Mouse (Mus musculus): ENCODE measurements at regions not wholly inside any gene's neighbourhood (a gene's known extent, or its start where the extent isn't known, plus 50 kb on each side); places are given as distances from the start of the nearest gene placed in this dataset.
A peak's percentile ranks its signal among the peaks of the same experiment; 100 is the strongest.
"Not testable (repeated sequence)": the region's sequence is repeated elsewhere in the genome, so short reads cannot be mapped to it uniquely, and the experiment has no call there.

- intact Hi-C loops (cut with DNase I) = no loop called here
- no peak for DNase-seq
These were observed 284.0 kb downstream of the Rapgef2 start for GRCm38 (mm10) chr3:79002173-79002848.

- intact Hi-C loops (cut with DNase I) = no loop called here
These were observed 284.6 kb downstream of the Rapgef2 start for GRCm38 (mm10) chr3:79001754-79002153.

GRCm38 (mm10) chr3:79000293-79000692 lies 286.0 kb downstream of the Rapgef2 start:
- intact Hi-C loops (cut with DNase I) = no loop called here
- DNase-seq = no peak

More at GRCm38 (mm10) chr3:79001754-79002153, 284.6 kb downstream of the Rapgef2 start:
- no peak for DNase-seq

DNA sequence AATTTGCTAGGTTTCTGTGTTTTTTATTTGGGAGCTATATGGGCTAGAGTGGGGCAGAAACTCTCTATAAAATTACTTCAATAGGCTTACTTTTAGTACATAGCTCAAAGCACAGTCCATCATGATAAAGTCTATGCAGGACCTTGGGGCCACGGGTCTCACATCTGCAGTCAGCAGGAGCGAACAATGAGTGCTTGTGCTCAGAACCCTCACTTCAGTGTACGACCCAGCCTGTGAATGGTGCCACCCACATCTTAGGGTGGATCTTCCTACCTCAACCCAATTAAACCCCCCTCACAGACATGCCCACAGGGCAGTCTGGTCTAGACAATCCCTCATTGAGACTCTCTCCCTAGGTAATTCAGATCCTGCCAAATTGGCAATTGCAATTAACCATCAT lies 286.5 kb downstream of the Rapgef2 start:
- intact Hi-C loops (cut with DNase I) = no loop called here
- DNase-seq = no peak

DNA sequence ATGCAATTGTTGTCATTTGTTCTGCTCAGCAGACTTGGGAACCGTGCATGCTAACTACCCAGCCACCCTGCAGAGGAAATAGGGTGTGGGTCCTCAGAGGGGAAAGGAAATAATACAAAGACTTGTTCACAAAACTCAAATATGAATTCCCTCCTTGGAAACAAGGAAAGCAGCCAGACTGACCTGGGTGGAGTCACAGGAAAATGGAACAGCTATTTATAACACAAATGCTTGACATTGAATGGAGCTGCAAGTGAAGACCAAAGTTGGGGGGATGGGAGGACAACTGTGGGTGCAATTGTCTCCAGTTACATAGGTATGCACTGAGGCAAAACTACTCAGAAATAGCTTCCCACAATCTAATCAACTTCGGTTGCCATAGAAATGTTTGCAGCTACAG lies 298.2 kb downstream of the Rapgef2 start:
- peak; percentile 48 to 52 for DNase-seq
- intact Hi-C loops (cut with DNase I) = no loop called here

- intact Hi-C loops (cut with DNase I) = no loop called here
- no peak for DNase-seq
These were observed 299.6 kb downstream of the Rapgef2 start for GRCm38 (mm10) chr3:78986726-78987125.

DNA sequence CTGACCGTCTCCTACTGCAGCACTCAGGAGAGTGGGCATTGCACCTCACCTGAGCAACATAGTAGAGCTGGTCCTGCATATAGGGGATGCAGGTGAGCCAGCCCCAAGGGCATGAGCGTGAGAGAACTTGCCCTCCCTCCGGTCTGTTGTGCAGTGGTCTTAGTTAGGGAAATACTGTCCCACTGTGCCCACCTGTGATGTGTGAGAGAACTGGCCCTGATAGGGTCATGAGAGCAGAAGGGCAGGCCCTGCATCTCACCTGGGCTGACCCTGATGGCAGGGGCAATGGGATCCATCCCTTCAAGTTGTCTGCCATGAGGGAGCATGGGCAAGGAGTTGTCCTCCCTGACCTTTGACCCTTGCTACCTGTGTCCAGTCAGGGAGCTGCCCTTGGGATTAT lies 305.3 kb downstream of the Rapgef2 start:
- intact Hi-C loops (cut with DNase I) = no loop called here
- no peak for DNase-seq

- intact Hi-C loops (cut with DNase I) = no loop called here
- DNase-seq = no peak
These were observed 307.5 kb downstream of the Rapgef2 start for GRCm38 (mm10) chr3:78978781-78979180.

DNA sequence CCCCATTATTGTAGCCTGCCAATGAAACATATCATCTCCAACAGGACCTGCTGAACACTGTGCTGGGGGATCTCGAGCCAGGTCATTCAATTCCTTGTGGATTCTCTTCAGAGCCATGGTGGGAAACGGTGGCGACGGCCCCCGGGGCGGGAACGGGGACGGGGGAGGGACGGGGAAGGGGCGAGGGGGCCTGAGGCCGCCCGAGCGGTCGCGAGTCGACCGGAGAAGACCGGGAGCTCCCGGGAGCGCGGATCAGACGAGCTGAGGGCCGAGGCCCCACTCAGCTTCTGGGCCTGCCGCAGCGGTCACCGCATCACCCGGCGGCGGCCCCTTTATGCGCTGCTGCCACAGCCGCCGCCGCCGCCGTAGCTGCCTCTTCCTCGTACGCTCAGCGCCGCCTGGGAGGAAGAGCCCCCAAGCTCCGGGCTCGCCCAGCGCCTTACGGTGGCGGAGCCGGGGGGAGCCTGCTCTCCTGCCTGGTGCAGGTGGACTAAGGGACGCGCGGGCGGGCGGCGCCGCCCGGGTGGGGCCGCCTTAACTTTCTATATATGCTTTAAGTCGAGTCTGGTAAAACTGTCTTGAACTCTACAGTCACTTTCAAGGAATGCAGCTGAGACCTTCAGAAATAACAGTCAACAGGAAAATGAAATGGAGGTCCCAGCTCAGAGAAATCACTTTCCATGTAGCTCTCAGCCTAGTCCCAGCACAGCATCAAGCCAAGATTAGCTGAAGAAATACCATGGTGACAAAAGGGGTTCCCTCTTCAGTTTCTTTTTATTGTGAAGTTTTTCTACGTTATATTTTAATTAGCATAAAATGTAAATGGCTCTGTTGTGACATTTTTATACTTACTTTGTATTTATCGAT lies 319.4 kb downstream of the Rapgef2 start:
- intact Hi-C loops (cut with DNase I) = not testable (repeated sequence)

DNA sequence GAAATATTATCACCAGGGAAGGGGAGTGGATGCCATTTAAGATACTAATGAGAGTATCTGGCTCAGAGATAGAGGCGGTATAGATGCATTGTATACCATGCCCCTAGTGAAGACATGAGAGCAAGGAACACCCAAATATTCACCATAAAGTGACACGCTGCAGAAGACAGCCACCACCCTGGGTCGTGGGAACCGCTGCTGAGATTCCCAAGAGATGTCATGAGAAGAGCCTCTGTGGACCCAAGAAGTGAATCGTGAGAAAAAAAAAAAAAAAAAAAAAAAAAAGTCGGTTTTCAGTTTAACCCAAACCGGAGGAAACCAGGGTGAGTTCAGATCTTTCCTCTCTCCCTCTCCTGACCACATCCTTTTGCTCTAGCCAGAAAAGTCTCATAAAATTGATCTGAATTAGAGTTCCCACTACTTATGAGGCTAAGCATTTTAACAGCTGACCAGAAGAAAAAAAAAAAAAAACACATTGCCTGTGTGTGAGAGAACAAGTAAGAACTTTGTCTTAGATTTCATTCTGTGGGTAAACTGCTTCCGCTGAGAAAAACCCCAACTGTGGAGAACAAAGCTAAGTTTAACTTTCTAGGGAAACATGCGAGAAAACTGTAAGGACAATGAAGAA lies 322.0 kb downstream of the Rapgef2 start:
- intact Hi-C loops (cut with DNase I) = loop anchor here (5.0 kb wide), 2 partner anchors 63 to 623 kb away; no protein-coding TSS in a partner anchor
- DNase-seq = no peak

More for the DNA sequence above, 319.4 kb downstream of the Rapgef2 start:
- peak; percentile 32 to 35 for DNase-seq

DNA sequence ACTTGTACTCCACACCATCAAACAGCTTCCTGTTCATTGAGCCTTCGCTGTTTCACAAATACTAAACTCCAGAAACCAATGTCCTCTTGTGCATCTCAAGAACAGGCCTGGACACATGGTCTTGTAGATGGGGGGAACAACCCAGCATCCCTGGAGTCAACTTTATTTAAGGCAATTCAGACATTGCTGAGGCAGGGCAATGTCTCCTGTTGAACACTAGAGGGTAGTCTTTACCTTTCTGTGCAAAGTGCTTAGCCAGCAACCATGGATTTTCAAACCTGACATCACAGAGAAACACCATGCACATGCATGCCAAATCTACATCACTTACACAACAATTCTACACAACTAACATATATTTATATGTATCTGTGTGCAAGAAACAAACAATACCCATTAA lies 327.5 kb downstream of the Rapgef2 start:
- DNase-seq = peak; percentile 31 to 45
- intact Hi-C loops (cut with DNase I) = loop anchor here (1.0 to 10.0 kb wide), 4 partner anchors 240 to 856 kb away; partner anchors contain the start of gene Rapgef2

DNA sequence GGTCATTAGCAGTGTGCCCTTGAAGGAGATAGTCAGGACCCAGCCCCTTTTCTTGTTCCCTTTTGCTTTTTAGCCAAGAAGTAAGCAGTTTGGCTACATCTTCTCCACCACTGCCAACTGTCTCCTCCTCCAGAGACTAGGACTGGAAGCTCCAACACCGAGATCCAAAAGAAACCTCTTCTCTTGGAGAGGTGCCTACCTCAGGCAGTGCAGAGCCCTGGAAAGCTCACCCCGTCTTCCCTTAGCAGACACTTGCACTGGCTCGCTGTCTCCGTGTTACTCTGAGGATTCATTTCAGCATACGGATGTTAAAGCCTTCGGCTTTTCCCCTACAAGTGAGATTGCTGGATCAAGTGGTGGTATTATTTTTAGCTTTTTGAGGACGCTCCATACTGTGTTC lies 331.0 kb downstream of the Rapgef2 start:
- DNase-seq = no peak
- intact Hi-C loops (cut with DNase I) = loop anchor here (5.0 to 10.0 kb wide), 3 partner anchors 332 to 859 kb away; partner anchors contain the start of gene Rapgef2

DNA sequence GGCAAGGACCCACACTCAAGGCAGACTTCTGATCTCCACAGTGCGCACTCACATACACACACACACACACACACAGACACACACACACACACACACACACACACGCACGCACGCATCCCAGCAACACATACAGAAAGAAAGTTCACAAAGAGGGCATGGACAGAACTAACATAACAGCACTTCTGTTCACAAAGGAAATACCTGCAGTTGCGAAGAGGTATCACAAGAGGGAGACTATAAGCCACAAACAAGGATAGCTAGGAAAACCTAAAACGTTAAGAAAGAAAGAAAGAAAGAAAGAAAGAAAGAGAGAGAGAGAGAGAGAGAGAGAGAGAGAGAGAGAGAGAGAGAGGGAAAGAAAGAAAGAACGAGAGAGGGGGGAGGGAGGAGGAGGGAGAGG lies 336.9 kb downstream of the Rapgef2 start:
- DNase-seq; intact Hi-C loops (cut with DNase I): not testable (repeated sequence)

- no peak for DNase-seq
- intact Hi-C loops (cut with DNase I) = no loop called here
These were observed 337.6 kb downstream of the Rapgef2 start for GRCm38 (mm10) chr3:78948700-78949099.

DNA sequence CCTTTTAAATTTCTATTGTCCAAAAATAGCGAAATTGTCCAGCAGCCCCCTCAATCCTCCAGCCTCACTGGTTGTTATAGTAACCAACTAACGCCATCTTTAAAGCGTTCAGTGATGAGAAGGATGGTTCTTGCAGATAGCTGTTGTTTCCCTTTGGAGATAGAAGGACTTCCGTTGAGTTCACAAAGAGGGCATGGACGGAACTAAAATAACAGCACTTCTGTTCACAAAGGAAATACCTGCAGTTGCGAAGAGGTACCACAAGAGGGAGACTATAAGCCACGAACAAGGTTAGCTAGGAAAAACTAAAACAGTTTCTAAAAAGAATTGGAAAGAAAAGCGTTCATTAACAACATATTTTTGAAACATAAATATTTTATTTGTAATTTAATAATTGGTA lies 338.1 kb downstream of the Rapgef2 start:
- intact Hi-C loops (cut with DNase I) = no loop called here
- peak; percentile 34 to 76 for DNase-seq

- intact Hi-C loops (cut with DNase I) = no loop called here
- DNase-seq = no peak
These were observed 339.1 kb downstream of the Rapgef2 start for GRCm38 (mm10) chr3:78947183-78947582.

GRCm38 (mm10) chr3:78944185-78944584 lies 342.1 kb downstream of the Rapgef2 start:
- DNase-seq = no peak
- intact Hi-C loops (cut with DNase I) = no loop called here

DNA sequence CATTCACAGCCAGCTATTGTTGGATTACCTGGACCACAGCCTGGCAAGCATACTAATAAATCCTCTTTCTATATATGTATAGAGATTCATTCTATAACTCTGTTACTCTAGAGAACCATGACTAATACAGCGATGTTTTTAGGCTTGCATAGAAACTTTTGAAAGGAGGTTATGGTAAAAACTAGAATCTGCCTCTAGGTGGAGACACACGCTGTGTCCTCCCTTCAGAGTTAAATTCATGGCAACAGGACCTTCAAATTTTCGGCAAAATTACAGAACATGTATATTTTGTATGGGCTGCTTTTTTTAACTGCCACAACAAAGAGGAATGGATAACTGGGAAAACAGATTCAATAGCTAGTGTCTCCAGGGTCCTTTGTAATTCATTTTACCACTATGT lies 353.3 kb downstream of the Rapgef2 start:
- intact Hi-C loops (cut with DNase I) = no loop called here
- no peak for DNase-seq

GRCm38 (mm10) chr3:78919850-78920249 lies 366.5 kb downstream of the Rapgef2 start:
- intact Hi-C loops (cut with DNase I) = no loop called here

DNA sequence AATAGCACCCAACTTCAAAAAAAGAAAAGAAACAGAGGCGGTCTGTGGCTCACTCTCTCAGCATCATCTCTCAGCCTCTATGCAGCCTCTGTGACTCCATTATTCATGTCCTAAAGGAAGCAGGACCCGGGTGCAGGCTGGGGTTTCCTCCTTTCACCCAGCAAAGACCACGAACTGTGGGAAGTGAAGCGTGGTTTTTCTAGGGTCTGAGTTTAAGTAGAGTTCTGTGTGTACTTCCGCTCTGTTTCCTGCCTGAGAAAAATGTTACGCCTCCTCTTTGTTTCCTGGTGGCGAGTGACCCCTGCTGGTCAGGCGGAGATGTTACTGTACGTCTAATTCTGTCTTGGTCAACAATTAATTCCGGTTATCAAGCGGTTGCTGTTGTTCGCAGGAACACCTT lies 366.9 kb downstream of the Rapgef2 start:
- intact Hi-C loops (cut with DNase I) = no loop called here
- peak; percentile 82 to 86 for DNase-seq

More at GRCm38 (mm10) chr3:78919850-78920249, 366.5 kb downstream of the Rapgef2 start:
- DNase-seq = no peak

All from heart, postnatal 14 days (tissue).